Mouse (Mus musculus) hindbrain, embryonic 15.5 days (tissue): Measurements from ENCODE around the gene Fcer1g. TPM values are rescaled to one million over a fixed set of nuclear protein-coding genes. Genes with fewer than 3 reads are reported as not detected.

Source experiments
- ATAC-seq: fragments of 200-750 bp; cut with Nextera tagmentation; 2 replicates; pipeline ENCODE4 v1.8.0; 2017; ENCODE audit warnings: low read depth, moderate number of reproducible peaks, moderate TSS enrichment; ENCODE audit not compliant: low FRiP score
- H3K27ac ChIP-seq: fragments of 300-500 bp; sonication (generic); replicated peaks from 2 replicates; pipeline ENCODE4 v1.5.1; 2015; ENCODE audit warnings: mild to moderate bottlenecking, inconsistent platforms
- H3K27me3 ChIP-seq: fragments of 300-500 bp; sonication (generic); 2 replicates; pipeline ENCODE4 v1.6.1; 2015; ENCODE audit warnings: control low read depth, inconsistent platforms
- H3K36me3 ChIP-seq: fragments of 300-500 bp; sonication (generic); 2 replicates; pipeline ENCODE4 v1.6.1; 2015; ENCODE audit warnings: control low read depth, inconsistent platforms
- H3K4me1 ChIP-seq: fragments of 300-500 bp; sonication (generic); replicated peaks from 2 replicates; pipeline ENCODE4 v1.6.1; 2015; ENCODE audit warnings: control low read depth, inconsistent platforms
- H3K4me2 ChIP-seq: fragments of 300-500 bp; sonication (generic); 2 replicates; pipeline ENCODE4 v1.6.1; 2015; ENCODE audit warnings: moderate library complexity, mild to moderate bottlenecking, inconsistent platforms
- H3K4me3 ChIP-seq: fragments of 300-500 bp; sonication (generic); 2 replicates; pipeline ENCODE4 v1.5.1; 2015; ENCODE audit warnings: mild to moderate bottlenecking, inconsistent platforms
- H3K9ac ChIP-seq: fragments of 300-500 bp; sonication (generic); 2 replicates; pipeline ENCODE4 v1.6.1; 2015; ENCODE audit warnings: inconsistent platforms
- H3K9me3 ChIP-seq: fragments of 300-500 bp; sonication (generic); 2 replicates; pipeline ENCODE4 v1.6.1; 2016; ENCODE audit warnings: control low read depth, inconsistent platforms
- WGBS: fragments of 180-500 bp; shearing (Covaris S2); methylation state at CpG from one replicate; pipeline ENCODE4 v1.1.7; 2015; 5-methylcytosine and 5-hydroxymethylcytosine counted together
- polyA plus RNA-seq: library from polyadenylated mRNA; unstranded; fragments of >200 nt; fragmentation: Nextera tagmentation; extraction: Ambion mirVana; gene quantifications from 2 replicates; pipeline ENCODE4 v1.2.1, GENCODE M21; 2015

Fcer1g gene
- polyA plus RNA-seq, 1 experiment from 2014 or later, result 24.9 TPM

DNA sequence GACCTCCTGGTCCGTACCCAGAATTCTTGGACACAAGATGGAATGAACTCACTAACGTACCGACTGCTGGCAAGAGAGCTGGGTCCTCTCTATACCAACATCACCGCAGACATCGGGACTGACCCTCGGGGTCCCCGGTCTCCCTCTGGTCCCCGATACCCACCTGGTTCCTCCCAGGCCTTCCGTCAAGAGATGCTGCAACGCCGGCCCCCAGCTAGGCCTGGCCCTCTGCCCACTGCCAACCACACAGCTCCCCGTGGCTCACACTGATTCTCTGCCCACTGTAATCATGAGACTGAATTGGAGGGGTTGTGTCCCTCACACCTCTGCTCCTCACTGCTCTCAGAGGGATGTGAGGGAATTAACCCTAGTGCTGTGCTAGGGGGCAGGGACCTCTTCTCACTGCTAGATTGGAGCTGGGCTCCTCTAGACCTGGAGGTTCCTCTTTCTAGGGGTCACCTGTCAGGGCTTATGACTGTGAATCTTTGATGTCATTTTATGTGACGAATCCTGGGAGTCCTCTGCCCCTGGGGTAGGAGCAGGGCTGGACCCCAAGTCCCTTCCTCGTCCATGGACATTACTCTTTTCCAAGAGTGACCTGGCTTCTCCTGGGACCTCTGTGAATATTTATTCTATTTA, 42.1 kb upstream of the Fcer1g start:
- peaks cover 45% of the 10 kb centered on the region for H3K36me3 ChIP-seq
- ATAC-seq, result no peak

DNA sequence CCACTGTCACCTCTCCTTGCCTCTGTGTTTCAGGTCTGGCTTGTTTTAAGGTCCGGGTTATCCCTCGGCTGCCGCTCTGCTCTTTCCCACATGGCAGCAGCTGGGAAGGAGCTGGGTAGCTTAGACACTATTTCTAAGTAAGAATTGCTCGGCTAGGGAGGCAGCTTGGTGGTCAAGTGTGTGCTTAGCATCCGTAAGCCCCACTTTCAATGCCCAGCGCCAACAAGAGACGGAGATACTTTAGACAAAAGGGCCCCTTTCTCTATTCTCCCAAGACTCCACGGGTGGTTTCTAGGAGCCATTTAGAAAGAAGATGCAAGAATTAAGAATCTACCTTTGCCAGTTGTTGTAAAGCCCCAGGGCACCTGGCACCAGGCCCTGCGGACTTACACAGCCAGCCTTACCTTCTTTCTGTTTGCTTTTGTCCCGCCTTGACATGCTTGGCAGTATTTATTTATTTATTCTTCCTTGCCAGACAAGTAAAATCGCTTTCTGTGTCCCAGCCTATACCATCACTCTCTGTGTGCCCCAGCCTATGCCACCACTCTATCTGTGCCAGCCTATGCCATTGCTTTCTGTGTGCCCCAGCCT, 41.1 kb upstream of the Fcer1g start:
- peaks cover 45% of the 10 kb centered on the region for H3K36me3 ChIP-seq
- H3K4me1 ChIP-seq, result peaks cover 30% of the 10 kb centered on the region
- H3K27me3 ChIP-seq, result no peaks in the 10 kb centered on the region
- H3K9me3 ChIP-seq, result no peaks in the 10 kb centered on the region
- H3K4me2 ChIP-seq, result no peak overlapping the region
- WGBS, result 74% methylated on average over 11 of the region's 11 CpGs
- no peak overlapping the region for H3K9ac ChIP-seq
- no peak overlapping the region for H3K4me3 ChIP-seq
- ATAC-seq, result no peak
- H3K27ac ChIP-seq, result no peak overlapping the region

More for the DNA sequence above, 42.1 kb upstream of the Fcer1g start:
- no peak overlapping the region for H3K27ac ChIP-seq
- H3K4me3 ChIP-seq, result no peak overlapping the region
- WGBS, result 91% methylated on average over 14 of the region's 14 CpGs
- H3K4me2 ChIP-seq, result no peak overlapping the region
- no peaks in the 10 kb centered on the region for H3K27me3 ChIP-seq
- peaks cover 28% of the 10 kb centered on the region for H3K4me1 ChIP-seq
- H3K9me3 ChIP-seq, result no peaks in the 10 kb centered on the region
- H3K9ac ChIP-seq, result no peak overlapping the region

DNA sequence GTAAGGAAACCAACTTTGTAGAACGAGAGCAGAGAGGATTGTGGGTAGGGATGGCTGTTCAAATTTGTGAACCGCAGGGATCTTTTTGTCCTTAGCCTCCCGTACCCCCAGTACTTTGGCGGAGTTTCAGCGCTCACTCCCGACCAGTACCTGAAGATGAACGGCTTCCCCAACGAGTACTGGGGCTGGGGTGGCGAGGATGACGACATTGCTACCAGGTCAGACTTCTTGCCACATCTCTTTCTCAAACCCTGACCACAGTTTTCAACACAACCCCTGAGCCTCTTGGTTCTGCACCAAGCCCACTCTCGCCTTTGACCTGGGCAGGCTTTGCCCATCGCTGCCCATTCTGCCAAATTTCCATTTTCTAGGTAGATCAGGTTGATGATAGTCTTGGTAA, 40.0 kb upstream of the Fcer1g start:
- Histone ChIP-seq H3K4me3 (no peak overlapping the region), H3K4me1 (peaks cover 28% of the 10 kb centered on the region), H3K27ac (no peak overlapping the region), H3K4me2 (no peak overlapping the region), H3K9me3 (no peaks in the 10 kb centered on the region), H3K27me3 (no peaks in the 10 kb centered on the region), H3K36me3 (peaks cover 45% of the 10 kb centered on the region), H3K9ac (no peak overlapping the region)
- no peak for ATAC-seq
- WGBS, result 90% methylated on average over 12 of the region's 12 CpGs

DNA sequence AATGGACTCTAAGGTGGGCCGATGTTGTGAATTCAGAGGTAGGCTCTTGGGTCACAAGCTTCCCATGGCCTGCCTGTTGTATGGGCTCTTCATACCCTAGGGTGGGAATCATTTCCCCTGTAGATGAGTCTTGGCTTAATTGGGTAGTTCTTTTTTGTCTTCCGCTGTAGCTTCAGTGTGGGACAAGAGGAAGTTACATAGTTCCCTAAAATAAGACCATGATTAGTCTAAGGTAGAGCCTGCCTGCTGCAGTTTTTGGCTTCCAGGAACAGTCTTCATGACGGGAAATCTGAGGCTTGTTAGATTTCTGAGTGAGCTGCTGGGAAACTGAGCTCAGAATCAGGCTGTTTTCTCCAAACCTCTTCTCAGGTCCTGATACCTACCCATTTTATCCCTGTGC, 37.9 kb upstream of the Fcer1g start:
- Histone ChIP-seq H3K27me3 (no peaks in the 10 kb centered on the region), H3K4me1 (peaks cover 28% of the 10 kb centered on the region), H3K36me3 (peaks cover 37% of the 10 kb centered on the region), H3K9ac (no peak overlapping the region), H3K9me3 (no peaks in the 10 kb centered on the region), H3K4me2 (no peak overlapping the region; the same call in 1 of the 2 replicates), H3K4me3 (no peak overlapping the region), H3K27ac (no peak overlapping the region)
- 92% methylated on average over 3 of the region's 3 CpGs for WGBS
- no peak for ATAC-seq

- Histone ChIP-seq H3K27ac (no peak overlapping the region), H3K9me3 (no peaks in the 10 kb centered on the region), H3K4me2 (peak overlapping the region; percentile 89), H3K4me1 (peaks cover 28% of the 10 kb centered on the region), H3K9ac (peak overlapping the region; percentile 91; the same call in 1 of the 2 replicates), H3K27me3 (no peaks in the 10 kb centered on the region), H3K4me3 (no peak overlapping the region), H3K36me3 (peaks cover 32% of the 10 kb centered on the region)
- no peak for ATAC-seq
- WGBS, result 78% methylated on average over 10 of the region's 10 CpGs
These were observed 37.5 kb upstream of the Fcer1g start for GRCm38 (mm10) chr1:171271622-171272021.

- H3K4me3 ChIP-seq, result peak overlapping the region; percentile 94
- peak overlapping the region; percentile 91 for H3K9ac ChIP-seq
- peaks cover 28% of the 10 kb centered on the region for H3K36me3 ChIP-seq
- H3K9me3 ChIP-seq, result no peaks in the 10 kb centered on the region
- peak overlapping the region; percentile 77; the same call in 1 of the 2 replicates for H3K27ac ChIP-seq
- peaks cover 28% of the 10 kb centered on the region for H3K4me1 ChIP-seq
- H3K4me2 ChIP-seq, result peak overlapping the region; percentile 89
- no peak for ATAC-seq
- 52% methylated on average over 9 of the region's 9 CpGs for WGBS
- no peaks in the 10 kb centered on the region for H3K27me3 ChIP-seq
These were observed 37.0 kb upstream of the Fcer1g start for GRCm38 (mm10) chr1:171271196-171271595.

- under 1% methylated on average over 19 of the region's 19 CpGs for WGBS
- ATAC-seq, result peak; percentile 84
- Histone ChIP-seq H3K27ac (peak overlapping the region; percentile 77), H3K4me3 (peak overlapping the region; percentile 94), H3K36me3 (peaks cover 21% of the 10 kb centered on the region), H3K9ac (peak overlapping the region; percentile 91), H3K27me3 (no peaks in the 10 kb centered on the region), H3K4me2 (peak overlapping the region; percentile 89), H3K4me1 (peaks cover 28% of the 10 kb centered on the region), H3K9me3 (no peaks in the 10 kb centered on the region)
These were observed 36.4 kb upstream of the Fcer1g start for GRCm38 (mm10) chr1:171270573-171270900.

DNA sequence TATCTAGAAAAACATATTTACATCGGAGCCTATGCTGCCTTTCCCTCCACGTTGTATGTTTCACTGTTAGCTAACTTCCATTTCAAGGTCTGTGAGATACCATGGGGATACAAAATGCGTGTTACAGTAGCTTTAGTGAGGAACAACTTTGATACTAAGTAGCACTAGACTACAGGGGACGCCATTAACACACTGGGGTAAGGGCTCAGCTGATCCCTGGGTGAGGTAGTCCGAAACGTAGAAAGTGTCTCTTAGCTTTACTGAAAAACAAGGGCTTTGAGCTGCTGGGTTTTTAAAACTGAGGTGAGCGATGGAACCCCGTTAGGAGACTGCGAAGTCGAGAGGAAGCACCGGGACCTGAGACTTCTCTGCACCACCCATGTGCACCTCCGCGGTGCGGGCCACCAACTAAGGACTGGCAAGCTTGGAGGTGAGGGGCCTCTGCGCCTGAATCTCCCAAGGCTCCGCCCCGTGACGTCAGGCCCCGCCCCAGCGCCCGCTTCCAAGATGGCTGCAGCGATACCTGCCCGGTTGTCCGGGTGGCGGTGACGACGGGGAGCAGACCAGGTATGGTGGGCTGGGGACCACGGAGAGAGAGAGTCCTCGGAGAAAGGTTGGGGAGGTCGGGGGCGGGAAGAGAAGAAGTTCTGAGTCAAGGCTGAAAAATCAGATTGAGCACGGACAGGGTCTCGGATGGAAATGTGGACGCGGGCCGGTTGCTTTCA, 35.8 kb upstream of the Fcer1g start, which contains the start of gene B4galt3:
Gene B4galt3, plus strand, starts transcription at position 481 of the 725 bp plus-strand sequence.
- H3K9me3 ChIP-seq, result no peaks in the 10 kb centered on the region
- H3K4me1 ChIP-seq, result peaks cover 28% of the 10 kb centered on the region
- H3K4me2 ChIP-seq, result peak within 1 kb of the TSS; percentile 89
- H3K27me3 ChIP-seq, result no peaks in the 10 kb centered on the region
- WGBS, result 4% methylated on average over 36 of the region's 36 CpGs
- peak within 1 kb of the TSS; percentile 91 for H3K9ac ChIP-seq
- peaks cover 19% of the 10 kb centered on the region for H3K36me3 ChIP-seq
- H3K27ac ChIP-seq, result peak within 1 kb of the TSS; percentile 77
- peak within 1 kb of the TSS; percentile 94 for H3K4me3 ChIP-seq
- peak; percentile 94 for ATAC-seq

DNA sequence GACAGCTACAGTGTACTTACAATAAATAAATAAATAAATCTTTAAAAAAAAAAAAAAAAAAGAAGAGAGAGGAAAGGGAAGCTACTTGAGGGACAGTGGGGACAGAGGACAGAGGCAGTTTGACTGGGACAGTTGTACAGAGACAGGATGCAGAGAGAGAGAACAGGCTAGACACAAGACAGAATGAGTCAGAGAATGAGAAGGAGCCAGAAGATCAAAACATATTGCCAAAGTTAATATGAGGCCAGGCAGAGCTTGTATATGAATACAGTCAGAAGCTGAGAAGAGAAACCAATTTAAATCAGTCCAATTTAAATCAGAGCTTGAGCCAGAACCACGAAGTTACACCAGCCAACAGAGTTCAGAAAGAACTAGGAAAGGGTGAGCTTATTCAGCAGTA, 34.2 kb upstream of the Fcer1g start:
- H3K27ac ChIP-seq, result no peak overlapping the region
- no peak overlapping the region for H3K4me3 ChIP-seq
- 68% methylated on average over 1 of the region's 1 CpGs for WGBS
- H3K9ac ChIP-seq, result no peak overlapping the region
- no peaks in the 10 kb centered on the region for H3K9me3 ChIP-seq
- no peak for ATAC-seq
- peaks cover 33% of the 10 kb centered on the region for H3K4me1 ChIP-seq
- H3K27me3 ChIP-seq, result no peaks in the 10 kb centered on the region
- no peak overlapping the region for H3K4me2 ChIP-seq
- H3K36me3 ChIP-seq, result peaks cover 9% of the 10 kb centered on the region; the same call in 1 of the 2 replicates

- peaks cover 29% of the 10 kb centered on the region for H3K4me1 ChIP-seq
- 83% methylated on average over 4 of the region's 4 CpGs for WGBS
- H3K4me2 ChIP-seq, result no peak overlapping the region
- H3K4me3 ChIP-seq, result no peak overlapping the region
- H3K9ac ChIP-seq, result no peak overlapping the region
- no peak overlapping the region for H3K27ac ChIP-seq
- H3K27me3 ChIP-seq, result no peaks in the 10 kb centered on the region
- H3K36me3 ChIP-seq, result no peaks in the 10 kb centered on the region
- no peak for ATAC-seq
- no peaks in the 10 kb centered on the region for H3K9me3 ChIP-seq
These were observed 32.0 kb upstream of the Fcer1g start for GRCm38 (mm10) chr1:171265971-171266744.

GRCm38 (mm10) chr1:171263666-171264461, 29.7 kb upstream of the Fcer1g start:
- Histone ChIP-seq H3K9me3 (no peaks in the 10 kb centered on the region), H3K36me3 (no peaks in the 10 kb centered on the region), H3K9ac (no peak overlapping the region), H3K4me2 (peak overlapping the region; percentile 63), H3K27me3 (no peaks in the 10 kb centered on the region), H3K4me3 (no peak overlapping the region), H3K27ac (peak overlapping the region; percentile 79), H3K4me1 (peaks cover 16% of the 10 kb centered on the region)
- no peak for ATAC-seq
- WGBS, result 79% methylated on average over 3 of the region's 3 CpGs
